Mouse (Mus musculus) gastrocnemius, adult 18-20 months (tissue): ENCODE results near the gene Dnah5. TPM values are rescaled to one million over a fixed set of nuclear protein-coding genes. Genes with fewer than 3 reads are reported as not detected.
A peak's percentile ranks its signal among the peaks of the same experiment; 100 is the strongest.

Source experiments
- DNase-seq: peaks from one replicate; pipeline ENCODE4 v3.0.0; 2021; ENCODE audit warnings: low spot score
- long read RNA-seq, 2 experiments: library from polyadenylated mRNA; stranded (forward); transcript quantifications; one replicate each; pipeline ENCODE4 v2.0.0; 2021
- total RNA-seq, 2 experiments: library from RNA; stranded (reverse); gene quantifications; 2 replicates each; pipeline ENCODE4 v1.2.3; 2021

The Dnah5 gene
- under 1 TPM in 1 of 2 experiments, not detected in 1; 0.02 TPM for total RNA-seq
- long read RNA-seq, experiment 1: 0 reads
- long read RNA-seq, experiment 2: 0 reads

DNA sequence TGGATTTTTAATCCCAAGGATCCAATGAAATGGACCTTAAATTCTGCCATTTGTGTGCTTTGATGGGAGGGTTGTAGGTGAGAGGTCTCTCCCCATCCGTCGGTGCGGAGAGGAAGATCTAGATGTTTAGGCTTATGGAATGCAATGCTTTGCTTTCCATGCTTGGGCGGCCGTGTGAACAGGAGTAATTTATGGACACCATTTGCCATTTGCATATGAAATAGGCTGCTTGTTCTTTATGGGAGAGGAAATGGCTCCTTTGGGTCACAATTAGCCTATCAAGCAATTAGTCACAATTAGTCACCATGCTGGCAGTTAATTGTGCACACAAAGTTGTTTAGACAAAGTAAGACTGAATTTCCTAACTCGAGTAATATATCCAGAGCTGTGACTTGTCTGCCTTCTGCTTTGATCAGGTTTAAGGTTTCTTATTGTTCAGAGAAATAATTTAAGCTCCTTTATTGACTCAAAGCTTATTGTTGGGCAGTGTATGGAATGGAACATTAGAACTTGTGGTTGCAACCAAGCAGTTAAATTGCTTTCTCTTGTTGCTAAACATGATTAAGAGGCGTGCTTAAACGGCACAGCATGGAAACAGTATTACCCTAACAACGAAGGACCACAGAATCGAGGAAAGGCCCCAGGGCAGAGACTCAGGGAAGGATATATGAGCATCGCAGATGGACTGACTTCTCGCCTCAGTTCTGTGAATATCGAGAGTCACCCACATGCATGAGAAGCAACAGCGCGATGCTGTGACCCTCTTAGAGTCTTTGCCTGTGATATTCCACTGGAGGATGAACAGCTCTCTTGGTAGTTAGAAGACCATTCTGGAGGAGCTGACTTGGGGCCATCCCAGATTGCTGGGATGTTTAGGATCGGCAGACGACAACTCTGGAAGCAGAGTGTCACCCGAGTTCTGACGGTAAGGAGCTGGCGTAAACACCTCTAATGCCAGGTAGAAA lies at the start of gene Dnah5:
Gene Dnah5 (plus strand): TSS at position 642 of the 965 bp plus-strand sequence.
- no peak for DNase-seq

DNA sequence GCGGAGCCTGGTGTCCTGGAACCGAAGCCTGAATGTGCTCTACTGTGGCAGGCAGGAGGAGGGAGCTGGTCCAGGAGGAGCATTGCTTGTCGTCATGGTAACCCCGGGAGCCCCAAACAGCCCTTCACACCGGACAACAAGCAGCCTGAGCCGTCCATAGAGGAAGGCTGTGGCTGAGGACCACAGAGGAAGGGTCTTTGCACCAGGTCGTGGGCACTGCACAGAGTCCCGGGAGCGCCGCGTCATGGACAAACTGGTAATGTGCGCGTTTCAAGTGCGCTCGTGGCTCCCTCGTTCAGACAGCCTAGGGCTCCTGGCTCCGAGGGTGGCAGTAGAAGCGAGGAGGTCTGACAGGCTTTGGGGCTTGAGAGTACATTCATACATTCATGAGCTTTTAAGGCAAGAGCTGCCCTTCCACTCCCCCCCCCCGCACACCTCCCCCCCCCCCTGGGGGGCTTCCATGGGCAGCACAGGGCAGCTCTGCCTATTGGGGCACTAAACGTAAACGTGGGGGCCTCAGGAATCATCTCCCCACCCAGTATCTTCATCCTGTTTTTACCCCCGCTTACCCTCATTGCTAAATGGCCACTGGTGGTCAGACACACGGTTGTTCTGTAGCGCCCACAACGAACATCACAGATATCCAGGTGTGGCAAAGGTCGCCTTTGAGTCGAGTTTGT lies 48.6 kb upstream of the Dnah5 start:
- DNase-seq: no peak

DNA sequence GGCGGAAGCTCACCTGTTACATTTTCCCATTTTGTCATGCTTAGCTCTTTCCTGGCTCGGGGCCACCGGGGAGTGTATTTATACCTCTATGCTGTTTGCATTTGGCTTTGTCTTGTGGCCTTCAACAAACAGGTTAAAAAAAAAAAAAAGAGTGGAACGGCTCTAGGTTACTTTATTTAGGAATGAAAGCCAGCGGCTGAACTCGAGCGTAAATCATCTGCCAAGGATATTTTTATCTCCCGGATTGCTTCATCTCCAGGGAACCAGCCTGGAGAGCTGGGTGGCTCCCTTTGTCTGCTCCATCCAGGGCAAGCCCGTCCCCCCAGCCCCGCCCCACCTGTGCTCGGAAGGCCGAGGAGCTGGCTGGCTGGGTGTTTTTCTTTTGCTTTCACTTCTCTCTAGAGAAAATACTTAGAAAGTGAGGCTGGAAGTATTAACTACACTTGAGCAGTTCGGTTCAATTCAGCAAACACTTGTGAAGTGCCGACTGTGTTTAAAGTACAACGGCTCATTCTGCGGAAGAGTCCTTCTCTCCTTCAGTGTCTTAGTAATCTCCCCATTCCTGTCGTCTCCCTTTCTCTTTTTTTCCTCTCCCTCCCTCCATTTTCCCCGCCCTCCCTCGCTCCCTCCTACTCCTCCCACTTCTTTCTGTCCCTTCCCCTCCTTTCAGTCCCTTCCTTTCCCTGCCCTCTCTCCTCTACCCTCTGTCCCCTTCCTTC lies 44.6 kb upstream of the Dnah5 start:
- DNase-seq: peak; percentile 69

DNA sequence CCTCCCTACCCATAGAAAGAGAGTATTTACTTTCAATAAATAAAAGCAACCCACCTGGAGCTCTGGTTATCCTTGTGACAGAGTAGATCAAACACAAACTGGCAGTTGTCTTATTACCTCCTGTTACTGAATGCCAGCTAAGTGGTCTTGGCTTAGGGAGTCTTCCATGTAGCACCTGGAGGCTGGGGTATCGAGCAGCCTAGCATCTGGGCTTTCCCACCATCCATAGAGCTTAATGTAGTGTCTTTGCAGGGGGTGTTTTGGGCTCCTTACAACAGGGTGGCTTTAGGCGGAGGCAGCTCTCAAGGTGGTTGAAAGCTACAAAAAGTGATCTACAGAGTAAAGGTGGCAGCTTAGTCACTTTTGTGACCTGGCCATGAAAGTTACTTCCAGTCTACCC lies 41.3 kb upstream of the Dnah5 start:
- no peak for DNase-seq

DNA sequence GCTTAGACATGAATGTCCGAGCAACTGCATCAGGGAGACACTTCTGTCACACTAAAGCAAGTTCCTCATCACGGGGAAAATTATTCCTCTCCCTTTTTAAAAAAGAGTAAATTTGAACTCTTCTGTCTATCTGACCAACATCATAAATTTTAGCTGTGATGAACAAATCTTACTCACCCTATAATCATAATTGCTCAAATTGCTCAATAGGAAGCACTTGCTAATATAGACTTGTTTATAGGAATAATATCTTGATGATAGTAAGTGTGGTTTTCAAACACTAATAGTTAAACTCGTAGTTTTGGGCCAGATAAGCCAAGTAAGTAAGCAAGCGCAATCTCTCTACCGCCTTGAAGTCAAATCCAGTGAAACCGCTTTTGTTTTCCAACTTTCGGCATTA lies 38.3 kb upstream of the Dnah5 start:
- DNase-seq: no peak

DNA sequence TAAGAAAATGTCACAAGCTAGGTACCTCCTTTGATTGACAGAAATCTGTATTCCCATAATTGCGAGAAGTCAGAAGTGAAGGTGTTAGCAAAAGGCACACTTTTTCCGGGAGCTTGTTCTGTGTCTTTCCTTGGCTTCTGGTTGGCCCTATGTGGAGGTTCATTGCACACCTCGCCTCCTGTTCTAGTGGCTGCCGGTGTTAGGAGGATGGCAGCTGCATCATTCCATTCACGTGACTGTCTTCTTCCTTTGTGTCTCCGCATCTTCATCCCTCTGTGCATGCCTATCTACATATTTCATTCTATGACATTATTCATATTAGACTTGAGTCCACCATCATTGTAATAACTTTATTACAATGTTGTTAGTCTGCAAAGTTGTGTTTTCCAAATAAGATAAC lies 37.5 kb upstream of the Dnah5 start:
- no peak for DNase-seq

DNA sequence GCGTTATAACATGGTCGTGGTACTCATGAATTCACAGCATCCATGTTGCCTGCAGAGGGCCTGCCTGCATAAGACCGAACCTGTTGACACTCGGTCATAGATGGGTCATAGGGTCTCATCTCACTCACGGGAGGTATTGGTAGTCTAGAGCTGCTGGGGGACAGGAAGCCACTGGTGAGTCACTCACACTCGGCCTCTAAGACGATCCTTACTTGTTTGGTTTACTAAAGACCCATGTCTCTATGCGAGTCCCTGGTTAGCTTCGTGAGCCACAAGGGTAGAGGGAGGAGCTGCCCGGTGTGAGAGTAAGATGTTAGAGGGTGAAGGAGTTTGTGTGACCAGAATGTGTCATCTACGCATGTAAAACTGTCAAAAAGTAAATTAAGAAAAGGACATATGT lies 24.6 kb upstream of the Dnah5 start:
- DNase-seq: no peak

DNA sequence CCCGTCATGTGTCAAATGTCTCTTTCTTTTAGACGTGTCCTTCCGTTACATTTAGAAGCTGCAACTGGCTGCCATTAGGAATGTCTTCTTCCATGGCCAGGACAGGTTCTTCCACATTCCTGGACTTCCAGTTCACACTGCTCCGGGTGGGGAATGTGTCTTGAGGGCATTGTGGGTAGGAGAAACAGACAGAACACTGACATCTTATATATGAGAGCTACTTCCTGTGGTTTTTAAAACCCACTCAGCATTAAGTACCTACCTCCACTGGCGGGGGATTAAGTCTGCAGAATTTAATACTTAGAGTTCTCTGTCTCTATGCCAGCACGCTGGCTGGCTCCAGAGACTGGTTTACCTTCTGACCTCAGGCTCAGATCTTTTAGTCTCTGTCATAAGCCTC lies 24.0 kb upstream of the Dnah5 start:
- DNase-seq: no peak

DNA sequence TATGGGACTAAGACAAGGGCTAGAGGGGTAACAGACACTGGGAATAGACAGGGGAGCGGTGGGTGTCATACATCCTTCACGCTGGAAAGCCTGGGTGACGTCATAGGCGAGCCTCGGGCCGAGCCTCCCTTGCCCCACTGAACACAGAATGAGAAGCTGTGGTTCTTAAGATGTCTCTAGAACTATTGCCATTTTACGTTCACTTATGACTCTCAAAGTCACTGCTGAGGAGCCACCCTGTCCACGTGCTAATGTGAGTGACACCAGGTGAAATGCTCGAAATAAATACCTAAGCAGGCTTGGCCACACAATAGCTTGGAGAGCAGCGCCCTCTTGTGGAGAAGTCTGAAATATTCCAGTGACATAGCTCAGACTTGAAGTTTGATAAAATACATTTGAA lies 21.7 kb upstream of the Dnah5 start:
- DNase-seq: peak; percentile 73

DNA sequence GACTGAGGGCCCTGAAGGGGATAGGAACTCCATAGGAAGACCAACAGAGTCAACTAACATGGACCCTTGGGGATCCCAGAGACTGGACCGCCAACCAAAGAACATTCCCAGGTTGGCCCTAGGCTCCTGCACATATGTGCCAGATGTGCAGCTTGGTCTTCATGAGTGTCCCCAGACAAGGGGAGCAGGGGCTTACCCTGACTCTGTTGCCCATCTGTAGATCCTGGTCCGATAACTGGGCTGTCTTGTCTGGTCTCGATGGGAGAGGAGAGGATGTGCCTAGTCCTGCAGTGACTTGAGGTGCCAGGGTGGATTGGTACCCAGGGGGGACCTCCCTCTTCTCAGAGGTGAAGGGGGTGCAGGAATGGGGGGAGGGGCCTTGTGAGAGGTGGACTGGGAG lies 21.0 kb upstream of the Dnah5 start:
- DNase-seq: no peak

DNA sequence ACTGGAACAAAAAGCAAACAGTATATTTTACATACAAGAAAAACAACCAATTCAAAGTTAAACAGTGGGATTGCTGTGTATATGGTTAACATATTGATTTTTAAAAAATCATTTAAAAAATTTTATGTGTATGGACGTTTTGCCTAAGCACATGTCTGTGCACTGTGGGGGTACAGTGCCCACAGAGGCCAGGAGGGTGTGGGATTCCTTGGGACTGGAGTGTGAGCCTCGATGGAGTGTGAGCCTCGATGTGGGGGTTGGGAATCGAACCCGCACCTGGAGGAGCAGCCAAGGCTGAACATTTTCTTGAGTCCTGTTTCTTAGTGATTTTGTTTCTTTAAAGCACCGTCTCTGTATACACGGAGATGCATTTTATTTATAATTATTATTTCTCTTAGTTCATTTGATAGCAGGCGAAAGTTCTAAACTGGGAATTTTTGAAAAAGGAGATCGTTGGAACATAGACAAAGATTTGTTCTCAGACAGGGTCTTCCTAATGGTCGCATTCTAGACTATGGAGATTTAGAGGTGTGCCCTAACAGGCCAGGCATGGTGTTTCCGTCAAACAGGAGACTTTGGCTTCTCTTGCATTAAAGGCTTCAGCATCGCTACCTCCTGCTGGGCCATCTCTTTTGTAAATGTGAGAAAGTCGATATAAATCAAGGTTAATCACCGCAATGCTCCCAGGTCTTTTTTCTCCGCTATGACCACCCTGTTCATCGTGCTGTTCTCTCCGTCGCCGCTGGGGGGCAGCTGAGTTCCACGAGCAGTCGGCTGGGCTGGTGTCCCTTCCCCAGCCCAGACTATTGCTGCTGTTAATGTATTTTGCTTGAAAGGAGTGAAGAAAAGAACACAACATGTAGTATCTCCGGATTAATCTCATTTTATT lies 15.8 kb upstream of the Dnah5 start:
- DNase-seq: peak; percentile 43

DNA sequence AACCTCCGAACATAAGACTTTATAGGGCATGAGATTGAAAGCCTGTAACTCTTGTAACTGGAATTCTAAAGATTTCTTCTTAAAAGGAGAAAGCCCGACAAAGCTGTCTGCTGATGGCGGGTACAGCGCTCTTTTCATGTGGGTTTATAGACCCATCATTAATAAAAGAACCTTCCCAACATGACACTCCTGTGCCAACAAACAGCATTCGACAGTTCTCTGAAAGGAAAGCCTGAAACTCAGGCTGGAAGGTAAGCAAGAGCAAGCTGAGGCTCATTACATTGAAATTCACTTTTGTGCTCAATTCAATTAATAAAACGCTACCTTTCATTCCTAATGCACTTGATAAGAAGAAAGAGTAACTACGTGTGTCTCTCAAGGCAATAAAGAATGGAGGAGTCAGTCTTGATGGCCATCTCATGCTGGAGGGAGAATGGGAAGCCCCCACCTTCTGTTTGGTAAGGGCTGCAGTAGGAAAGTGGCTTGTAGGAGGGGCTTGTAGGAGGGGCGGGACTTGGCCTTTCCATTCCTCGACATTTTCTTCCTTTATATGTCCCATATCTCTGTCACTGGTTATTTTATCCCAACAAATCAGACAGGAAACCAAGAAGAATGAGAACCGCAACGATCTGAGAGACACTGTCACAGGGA lies 15.1 kb upstream of the Dnah5 start:
- DNase-seq: no peak

DNA sequence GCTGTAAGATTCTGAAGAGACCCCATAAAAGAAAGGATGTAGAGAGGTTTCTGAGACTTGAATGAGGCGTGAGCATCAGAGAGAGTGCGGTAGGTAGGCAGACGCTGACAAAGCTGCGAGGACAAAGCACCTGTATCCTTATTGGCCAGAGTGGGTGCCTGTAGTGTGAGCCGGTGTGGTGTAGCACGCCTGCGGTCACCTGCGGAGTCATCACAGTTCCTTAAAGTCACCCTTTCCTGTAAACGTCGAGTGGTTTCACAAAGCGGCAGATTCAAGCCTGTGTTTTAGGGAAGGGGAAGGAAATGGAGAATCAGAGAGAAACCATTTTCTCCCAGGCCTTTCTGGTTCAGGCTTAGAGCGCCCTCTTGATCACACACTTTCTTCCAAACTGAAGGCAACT lies 13.9 kb upstream of the Dnah5 start:
- DNase-seq: no peak

DNA sequence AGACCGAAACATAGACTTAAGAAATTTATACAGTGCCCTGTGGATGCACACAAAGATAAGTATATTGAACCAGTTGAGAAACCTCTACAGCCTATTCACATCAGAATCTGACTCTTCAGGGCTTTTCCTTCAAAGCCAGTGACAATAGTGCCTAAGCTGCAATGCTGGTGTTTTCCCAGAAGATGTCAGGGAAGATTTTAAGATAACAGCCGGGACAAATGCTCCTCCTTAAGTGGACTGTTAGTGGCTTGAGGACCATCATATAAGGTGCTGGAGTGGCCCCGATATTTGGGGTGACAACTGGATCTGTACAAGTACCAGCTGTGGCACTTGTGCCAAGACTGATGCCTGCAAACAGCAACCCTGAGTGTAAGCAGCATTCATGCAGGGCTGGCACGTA lies 4.9 kb upstream of the Dnah5 start:
- DNase-seq: no peak

DNA sequence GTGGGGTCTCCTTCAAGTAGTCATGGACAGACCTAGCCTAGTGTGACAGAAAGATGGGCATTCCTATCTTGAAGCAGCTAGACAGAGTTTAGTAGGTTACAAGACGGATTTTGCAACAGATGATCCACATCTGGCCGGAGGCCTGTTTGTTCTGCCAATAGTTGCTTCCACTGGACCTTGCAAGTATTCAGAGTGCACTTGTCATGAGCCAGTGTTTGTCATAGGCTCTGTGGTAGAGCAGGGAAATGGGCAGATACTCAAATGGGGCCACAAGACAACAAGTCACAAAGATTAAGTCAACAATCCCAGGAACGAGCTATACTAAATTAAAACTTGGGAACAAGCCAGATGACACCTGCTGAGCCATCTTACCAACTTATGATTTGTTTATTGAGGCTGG lies 1.1 kb downstream of the Dnah5 start:
- no peak for DNase-seq

DNA sequence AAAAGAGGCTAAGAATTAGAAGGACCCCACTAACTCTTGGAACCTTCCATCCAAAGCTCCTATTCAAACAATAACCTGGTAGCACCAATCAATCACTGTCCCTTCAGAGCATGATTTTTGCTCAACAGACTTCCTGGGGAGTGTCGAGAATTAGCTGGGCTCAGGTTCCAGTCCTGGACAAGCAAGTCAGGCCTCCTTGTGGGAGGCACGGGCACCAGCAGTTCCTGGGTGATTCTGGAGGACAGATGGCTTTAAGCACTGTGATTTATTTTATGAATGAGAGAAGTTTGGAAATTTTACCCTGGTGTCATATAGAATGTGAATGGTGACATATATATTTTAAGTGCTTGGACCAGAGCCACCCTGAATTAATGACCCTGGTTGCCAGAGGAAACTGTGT lies 4.0 kb downstream of the Dnah5 start:
- DNase-seq: no peak

DNA sequence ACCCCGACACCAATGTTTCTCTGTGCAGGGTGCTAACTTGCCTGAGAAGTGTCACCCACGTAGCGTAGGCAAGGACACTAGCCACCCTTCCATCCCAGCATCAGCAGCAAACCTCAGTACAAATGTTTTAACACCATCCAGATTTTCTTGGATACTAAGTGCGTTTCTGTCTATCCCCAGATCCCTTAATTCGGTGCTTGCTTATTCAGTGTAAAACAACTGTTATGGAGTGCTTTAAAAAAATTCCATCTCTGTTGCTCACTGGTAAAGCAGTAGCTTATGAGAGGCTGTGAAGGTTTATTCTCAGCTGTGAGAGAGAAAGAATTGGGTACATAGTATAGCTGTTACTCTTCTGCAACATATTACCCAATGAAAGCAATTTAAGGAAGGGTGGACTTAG lies 9.5 kb downstream of the Dnah5 start:
- no peak for DNase-seq

DNA sequence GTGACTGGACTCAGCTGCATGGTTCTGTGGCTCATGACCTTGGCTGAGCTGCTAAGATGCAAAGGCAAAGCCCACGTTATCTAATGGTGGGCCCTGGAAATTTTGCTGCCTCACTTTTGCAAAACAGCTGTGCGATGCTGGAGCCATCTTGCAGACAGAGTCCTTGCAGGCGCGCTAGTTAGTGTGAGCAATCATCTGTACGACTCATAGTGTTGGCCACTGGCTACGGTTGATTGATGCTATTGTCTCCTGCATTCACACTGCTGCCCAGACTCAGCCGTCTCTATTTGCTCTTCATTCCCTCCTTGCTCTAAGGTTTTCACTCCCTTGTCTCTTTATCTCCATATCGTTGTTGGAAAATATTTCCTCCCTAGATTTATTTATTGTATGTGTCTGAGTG lies 12.8 kb downstream of the Dnah5 start:
- DNase-seq: no peak

DNA sequence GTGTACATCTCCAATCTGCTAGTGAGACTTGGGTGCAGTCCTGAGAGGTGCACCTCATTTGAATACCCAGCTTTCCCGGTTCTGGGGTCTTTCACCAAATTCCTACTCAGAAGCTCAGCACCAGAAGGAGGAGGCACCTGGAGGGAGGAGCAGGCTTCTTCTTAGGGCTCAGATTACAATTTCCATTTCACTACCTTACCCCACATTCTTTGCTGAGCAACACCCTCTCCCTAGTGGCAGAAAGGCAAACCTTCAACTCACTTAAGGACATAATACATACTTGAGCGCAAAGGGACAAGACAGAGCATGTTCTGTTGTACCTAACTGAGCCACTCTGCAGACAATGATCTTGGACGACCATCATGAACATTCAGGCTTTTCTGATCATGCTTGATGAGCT lies 23.8 kb downstream of the Dnah5 start:
- DNase-seq: no peak

DNA sequence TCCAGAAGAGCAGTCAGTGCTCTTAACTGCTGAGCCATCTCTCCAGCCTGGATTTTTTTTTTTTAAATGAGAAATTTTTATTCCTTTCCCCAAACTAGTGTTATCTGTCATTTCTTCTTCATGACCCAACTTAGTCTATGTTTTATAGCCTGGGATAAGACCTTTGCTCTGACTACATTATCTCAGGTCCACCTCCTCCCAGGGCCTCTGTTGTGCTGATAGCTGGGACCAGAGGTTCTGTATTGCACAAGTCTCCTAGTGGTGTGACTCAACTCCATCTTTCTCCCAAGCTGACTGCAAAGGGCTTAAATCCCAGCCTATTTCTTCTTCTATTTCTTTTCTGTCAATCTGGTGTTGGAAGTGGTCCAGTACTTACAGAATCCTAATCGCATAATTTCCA lies 56.7 kb downstream of the Dnah5 start:
- no peak for DNase-seq

DNA sequence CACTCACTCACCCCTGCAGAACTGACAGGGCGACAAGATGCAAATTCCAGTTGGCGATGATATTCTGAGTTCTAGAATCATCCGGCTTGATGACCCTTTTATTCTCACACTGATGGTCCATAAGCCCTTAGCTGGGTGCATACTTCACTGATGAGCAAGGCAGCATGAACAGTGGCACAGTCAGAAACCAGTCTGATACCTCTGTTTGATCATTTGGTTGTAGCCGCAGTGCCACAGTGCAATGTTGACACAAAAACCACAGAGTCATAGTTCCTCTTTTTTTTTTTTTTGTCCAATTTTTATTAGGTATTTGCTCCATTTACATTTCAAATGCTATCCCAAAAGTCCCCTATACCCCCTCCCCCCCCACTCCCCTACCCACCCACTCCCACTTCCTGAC lies 95.9 kb downstream of the Dnah5 start:
- no peak for DNase-seq
